Mouse (Mus musculus): ENCODE measurements at regions not wholly inside any gene's neighbourhood (a gene's known extent, or its start where the extent isn't known, plus 50 kb on each side); places are given as distances from the start of the nearest gene placed in this dataset.

GRCm38 (mm10) chr9:41817740-41818461, 306.2 kb downstream of the Sorl1 start:
- peaks cover 21% of the 10 kb centered on the region for H3K4me1 ChIP-seq
- no peaks in the 10 kb centered on the region for H3K9me3 ChIP-seq (replicated peaks)
- no peaks in the 10 kb centered on the region for H3K27me3 ChIP-seq (ENCODE audit: low read depth, poor library complexity, severe bottlenecking)
- H3K27ac ChIP-seq, result peak overlapping the region; percentile 51; the same call in 1 of the 2 replicates
- no peak overlapping the region for H3K4me3 ChIP-seq
- DNase-seq (ENCODE audit: low spot score), result no peak
- 83% methylated on average over 11 of the region's 11 CpGs for WGBS
- H3K36me3 ChIP-seq, result no peaks in the 10 kb centered on the region

GRCm38 (mm10) chr9:41815921-41816320, 308.2 kb downstream of the Sorl1 start:
- no peak overlapping the region for H3K4me3 ChIP-seq
- no peak for DNase-seq (ENCODE audit: low spot score)
- H3K27ac ChIP-seq, result no peak overlapping the region
- H3K4me1 ChIP-seq, result peaks cover 14% of the 10 kb centered on the region
- no peaks in the 10 kb centered on the region for H3K36me3 ChIP-seq
- 95% methylated on average over 2 of the region's 2 CpGs for WGBS
- no peaks in the 10 kb centered on the region for H3K27me3 ChIP-seq (ENCODE audit: low read depth, poor library complexity, severe bottlenecking)
- no peaks in the 10 kb centered on the region for H3K9me3 ChIP-seq (replicated peaks)

- no peak for DNase-seq (ENCODE audit: low spot score)
- Histone ChIP-seq H3K4me3 (no peak overlapping the region), H3K27ac (peak overlapping the region; percentile 53; the same call in 1 of the 2 replicates), H3K27me3 (ENCODE audit: low read depth, poor library complexity, severe bottlenecking) (no peaks in the 10 kb centered on the region), H3K36me3 (no peaks in the 10 kb centered on the region), H3K4me1 (peaks cover 35% of the 10 kb centered on the region), H3K9me3 (replicated peaks) (no peaks in the 10 kb centered on the region)
- WGBS, result 91% methylated on average over 4 of the region's 4 CpGs
Observed at GRCm38 (mm10) chr9:41809291-41809690, 314.8 kb downstream of the Sorl1 start.

- Histone ChIP-seq H3K4me3 (no peak overlapping the region), H3K27me3 (ENCODE audit: low read depth, poor library complexity, severe bottlenecking) (no peaks in the 10 kb centered on the region), H3K9me3 (replicated peaks) (no peaks in the 10 kb centered on the region), H3K27ac (peak overlapping the region; percentile 53; the same call in 1 of the 2 replicates), H3K4me1 (peaks cover 40% of the 10 kb centered on the region), H3K36me3 (no peaks in the 10 kb centered on the region)
- 78% methylated on average over 3 of the region's 3 CpGs for WGBS
- DNase-seq (ENCODE audit: low spot score), result no peak
Observed at GRCm38 (mm10) chr9:41808791-41809190, 315.3 kb downstream of the Sorl1 start.

GRCm38 (mm10) chr9:41806289-41806621, 317.8 kb downstream of the Sorl1 start:
- peak overlapping the region; percentile 20; the same call in 1 of the 2 replicates for H3K4me3 ChIP-seq
- no peak for DNase-seq (ENCODE audit: low spot score)
- H3K9me3 ChIP-seq (replicated peaks), result no peaks in the 10 kb centered on the region
- no peaks in the 10 kb centered on the region for H3K27me3 ChIP-seq (ENCODE audit: low read depth, poor library complexity, severe bottlenecking)
- peaks cover 42% of the 10 kb centered on the region for H3K4me1 ChIP-seq
- WGBS, result 85% methylated on average over 5 of the region's 5 CpGs
- H3K36me3 ChIP-seq, result no peaks in the 10 kb centered on the region
- H3K27ac ChIP-seq, result peak overlapping the region; percentile 92

- no peaks in the 10 kb centered on the region for H3K36me3 ChIP-seq
- peak; percentile 77 for DNase-seq (ENCODE audit: low spot score)
- peak overlapping the region; percentile 92 for H3K27ac ChIP-seq
- no peaks in the 10 kb centered on the region for H3K27me3 ChIP-seq (ENCODE audit: low read depth, poor library complexity, severe bottlenecking)
- H3K9me3 ChIP-seq (replicated peaks), result no peaks in the 10 kb centered on the region
- WGBS, result 34% methylated on average over 15 of the region's 15 CpGs
- peak overlapping the region; percentile 20; the same call in 1 of the 2 replicates for H3K4me3 ChIP-seq
- peaks cover 42% of the 10 kb centered on the region for H3K4me1 ChIP-seq
Observed at GRCm38 (mm10) chr9:41805491-41806288, 318.4 kb downstream of the Sorl1 start.

- 47% methylated on average over 10 of the region's 10 CpGs for WGBS
- H3K4me3 ChIP-seq, result no peak overlapping the region
Observed at GRCm38 (mm10) chr9:41804711-41805331, 319.3 kb downstream of the Sorl1 start.

GRCm38 (mm10) chr9:41803680-41804460, 320.2 kb downstream of the Sorl1 start:
- peaks cover 33% of the 10 kb centered on the region for H3K4me1 ChIP-seq
- no peaks in the 10 kb centered on the region for H3K27me3 ChIP-seq (ENCODE audit: low read depth, poor library complexity, severe bottlenecking)
- no peaks in the 10 kb centered on the region for H3K9me3 ChIP-seq (replicated peaks)
- H3K27ac ChIP-seq, result peak overlapping the region; percentile 92
- H3K4me3 ChIP-seq, result no peak overlapping the region
- H3K36me3 ChIP-seq, result no peaks in the 10 kb centered on the region
- 75% methylated on average over 11 of the region's 11 CpGs for WGBS
- DNase-seq (ENCODE audit: low spot score), result no peak

More at GRCm38 (mm10) chr9:41804711-41805331, 319.3 kb downstream of the Sorl1 start:
- Histone ChIP-seq H3K27me3 (ENCODE audit: low read depth, poor library complexity, severe bottlenecking) (no peaks in the 10 kb centered on the region), H3K36me3 (no peaks in the 10 kb centered on the region), H3K27ac (peak overlapping the region; percentile 92), H3K9me3 (replicated peaks) (no peaks in the 10 kb centered on the region), H3K4me1 (peaks cover 42% of the 10 kb centered on the region)
- DNase-seq (ENCODE audit: low spot score), result no peak

GRCm38 (mm10) chr9:41801376-41801775, 322.7 kb downstream of the Sorl1 start:
- no peak overlapping the region for H3K4me3 ChIP-seq
- 0 out of 2 replicates have a peak overlapping the region, but pooled peaks have one; percentile 1 for H3K27ac ChIP-seq
- DNase-seq (ENCODE audit: low spot score), result no peak
- no peaks in the 10 kb centered on the region for H3K27me3 ChIP-seq (ENCODE audit: low read depth, poor library complexity, severe bottlenecking)
- no peaks in the 10 kb centered on the region for H3K36me3 ChIP-seq
- peaks cover 28% of the 10 kb centered on the region for H3K4me1 ChIP-seq
- no peaks in the 10 kb centered on the region for H3K9me3 ChIP-seq (replicated peaks)
- 86% methylated on average over 4 of the region's 4 CpGs for WGBS

- no peaks in the 10 kb centered on the region for H3K36me3 ChIP-seq
- peak overlapping the region; percentile 53; the same call in 1 of the 2 replicates for H3K27ac ChIP-seq
- DNase-seq (ENCODE audit: low spot score), result no peak
- H3K4me1 ChIP-seq, result peaks cover 48% of the 10 kb centered on the region
- no peak overlapping the region for H3K4me3 ChIP-seq
- no peaks in the 10 kb centered on the region for H3K9me3 ChIP-seq (replicated peaks)
- H3K27me3 ChIP-seq (ENCODE audit: low read depth, poor library complexity, severe bottlenecking), result no peaks in the 10 kb centered on the region
- 82% methylated on average over 6 of the region's 6 CpGs for WGBS
Observed at GRCm38 (mm10) chr9:41792830-41793213, 331.3 kb downstream of the Sorl1 start.

GRCm38 (mm10) chr9:41792173-41792829, 331.8 kb downstream of the Sorl1 start:
- DNase-seq (ENCODE audit: low spot score), result no peak
- Histone ChIP-seq H3K9me3 (replicated peaks) (no peaks in the 10 kb centered on the region), H3K4me1 (peaks cover 48% of the 10 kb centered on the region), H3K27me3 (ENCODE audit: low read depth, poor library complexity, severe bottlenecking) (no peaks in the 10 kb centered on the region), H3K4me3 (no peak overlapping the region), H3K27ac (peak overlapping the region; percentile 53; the same call in 1 of the 2 replicates), H3K36me3 (no peaks in the 10 kb centered on the region)
- 91% methylated on average over 4 of the region's 4 CpGs for WGBS
